Mouse (Mus musculus): ENCODE data around the gene Tanc1. TPM values are rescaled to one million over a fixed set of nuclear protein-coding genes. Genes with fewer than 3 reads are reported as not detected.

Gene Tanc1
- total RNA-seq (2023) = 1 to 10 TPM; 1.3 TPM

GRCm38 (mm10) chr2:59611831-59612732 lies at the start of gene Tanc1:
Tanc1 (plus strand) TSS chr2:59612042.

GRCm38 (mm10) chr2:59881831-59882741 lies 270.2 kb downstream of the Tanc1 start, which contains the start of gene Wdsub1:
Wdsub1 (minus strand) TSS chr2:59882591.

Other genes starting within 250 kb of the Tanc1 start
- not detected for gene Dapl1, start 127.4 kb upstream of the Tanc1 start, total RNA-seq (2023)